Mouse (Mus musculus) adrenal gland, postnatal 25 days (tissue): ENCODE measurements around the gene Cwc27. TPM values are rescaled to one million over a fixed set of nuclear protein-coding genes. Genes with fewer than 3 reads are reported as not detected.

Experiments used
- DNase-seq: peaks from one replicate; pipeline ENCODE4 v3.0.0; 2021; ENCODE audit warnings: mixed read lengths
- total RNA-seq: library from RNA; stranded (reverse); gene quantifications from 2 replicates; pipeline ENCODE4 v1.2.3, GENCODE M21; 2021

Gene Cwc27
- total RNA-seq, 1 experiment from 2014 or later = 19.6 TPM

DNA sequence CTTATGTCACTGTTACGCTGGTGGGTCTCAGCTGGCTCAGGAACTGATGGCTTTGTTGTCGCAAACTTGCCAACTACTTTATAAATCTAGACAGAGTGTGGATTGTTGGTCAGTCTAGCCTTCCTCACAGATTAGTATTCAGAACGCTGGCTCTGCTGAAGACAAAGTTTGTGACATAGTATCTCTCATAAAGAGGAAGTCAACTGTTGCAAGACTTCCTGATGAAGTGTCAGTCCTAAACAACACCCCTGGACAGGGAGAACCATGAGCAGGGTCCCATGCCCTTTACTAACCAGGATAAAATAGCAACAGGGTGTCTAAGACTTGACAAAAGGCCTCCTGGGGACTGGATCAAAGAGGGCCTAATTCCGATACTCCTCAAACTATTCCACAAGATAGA, 205.6 kb downstream of the Cwc27 start:
- no peak for DNase-seq

DNA sequence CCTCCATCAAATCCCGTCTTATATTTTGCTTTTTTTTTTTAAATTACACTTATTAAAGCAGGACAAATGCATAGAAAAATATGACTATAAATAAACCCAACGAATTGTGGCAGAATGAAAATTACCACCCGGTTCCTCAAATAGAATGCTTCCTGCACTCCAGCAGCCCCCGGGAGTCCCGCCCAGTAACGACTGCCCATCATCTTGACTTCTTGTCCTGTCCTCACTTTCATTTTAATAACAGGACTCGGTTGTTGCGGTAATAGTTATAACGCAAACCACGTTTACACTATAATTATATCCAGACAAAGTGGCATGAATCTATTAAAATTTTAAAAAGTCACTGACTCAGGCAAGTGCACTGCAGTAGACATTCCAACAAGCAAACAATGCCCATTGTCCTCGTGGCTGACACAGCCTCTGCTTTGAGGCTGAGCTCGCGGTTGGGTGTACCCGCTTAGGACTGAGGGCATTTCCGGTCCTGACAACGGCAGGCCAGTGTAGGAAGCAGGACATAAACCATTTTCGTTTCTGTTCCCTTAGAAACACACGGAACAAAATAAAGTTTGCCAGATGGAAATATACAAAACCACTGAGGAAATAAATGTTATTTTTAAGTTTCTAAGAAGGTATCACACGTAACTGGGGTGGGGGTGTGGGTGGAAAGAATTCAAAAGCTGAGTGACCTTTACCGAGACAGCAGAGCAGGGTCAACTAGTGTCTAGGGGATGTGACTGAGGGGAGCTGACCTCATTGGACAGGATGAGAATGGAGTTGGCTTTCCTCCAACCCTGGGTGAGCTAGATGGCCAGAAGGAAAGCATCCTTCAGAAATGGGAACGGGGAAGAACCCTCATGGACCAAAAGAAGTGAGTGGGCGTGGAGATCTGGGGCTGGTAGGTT, 206.5 kb downstream of the Cwc27 start:
- no peak for DNase-seq

DNA sequence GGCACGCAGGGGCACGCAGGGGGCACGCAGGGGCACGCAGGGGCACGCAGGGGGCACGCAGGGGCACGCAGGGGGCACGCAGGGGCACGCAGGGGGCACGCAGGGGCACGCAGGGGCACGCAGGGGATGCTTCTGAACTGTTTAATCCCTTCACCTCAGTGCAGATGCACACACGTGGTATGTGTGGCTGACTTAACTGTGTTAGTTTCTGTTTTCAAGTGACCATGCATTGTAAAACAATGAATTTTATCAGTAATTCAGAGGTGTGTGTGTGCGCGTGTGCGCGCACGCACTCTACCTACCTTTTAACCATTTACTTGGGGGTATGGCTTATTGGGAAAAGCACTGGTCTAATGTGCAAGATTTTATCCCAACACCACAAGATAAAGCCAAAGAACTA, 208.4 kb downstream of the Cwc27 start:
- no peak for DNase-seq

DNA sequence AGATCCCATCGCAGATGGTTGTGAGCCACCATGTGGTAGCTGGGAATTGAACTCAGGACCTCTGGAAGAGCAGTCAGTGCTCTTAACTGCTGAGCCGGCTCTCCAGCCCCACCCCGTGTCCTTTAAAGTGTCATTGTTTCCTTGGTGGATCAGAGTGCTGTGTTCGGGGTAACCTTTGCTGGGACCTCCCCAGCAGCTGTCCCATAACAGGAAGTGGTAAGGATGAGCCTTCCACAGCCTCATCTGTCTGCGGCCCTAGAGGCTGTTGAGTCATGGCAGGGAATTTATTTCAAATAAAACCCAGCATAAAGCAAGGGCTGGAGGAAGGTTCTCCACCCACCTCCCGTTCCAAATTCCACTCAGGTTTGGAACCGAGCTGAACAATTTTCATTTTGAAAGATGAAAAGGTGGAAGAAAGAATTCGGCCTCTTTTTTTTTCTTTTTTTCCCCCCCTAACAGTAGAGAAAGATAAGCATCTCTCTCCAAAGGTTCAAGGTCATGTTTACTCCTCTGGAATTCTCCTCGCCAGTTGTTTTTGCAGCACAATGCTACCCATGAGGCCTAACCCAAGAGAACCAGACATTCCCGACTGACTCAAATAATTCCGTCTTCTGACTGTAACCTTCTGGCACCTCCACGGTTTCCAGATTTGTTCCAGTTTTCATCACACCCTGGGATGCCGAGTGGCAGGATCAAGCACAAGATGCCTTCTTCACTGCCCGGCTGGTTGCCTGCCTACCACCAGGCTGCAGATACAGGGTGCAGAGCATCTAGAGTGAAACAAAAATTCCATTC, 210.0 kb downstream of the Cwc27 start:
- DNase-seq = no peak

DNA sequence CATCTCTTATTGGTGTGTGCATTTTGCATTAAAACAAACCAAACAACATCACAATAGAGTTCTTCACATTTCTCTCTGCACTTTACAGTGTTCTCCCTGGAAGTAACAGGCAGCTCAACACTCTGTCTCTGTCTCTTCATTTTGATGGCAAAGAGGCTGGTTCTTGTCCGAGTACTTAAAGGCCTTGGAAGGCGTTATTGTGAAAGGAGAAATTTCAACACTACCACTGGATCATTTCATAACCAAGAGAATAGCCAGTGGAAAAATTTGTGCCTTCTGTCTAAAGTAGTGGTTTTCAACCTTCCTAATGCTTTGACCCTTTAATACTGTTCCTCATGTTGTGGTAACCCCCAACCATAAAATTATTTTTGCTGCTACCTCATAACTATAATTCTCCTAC, 211.8 kb downstream of the Cwc27 start:
- no peak for DNase-seq

DNA sequence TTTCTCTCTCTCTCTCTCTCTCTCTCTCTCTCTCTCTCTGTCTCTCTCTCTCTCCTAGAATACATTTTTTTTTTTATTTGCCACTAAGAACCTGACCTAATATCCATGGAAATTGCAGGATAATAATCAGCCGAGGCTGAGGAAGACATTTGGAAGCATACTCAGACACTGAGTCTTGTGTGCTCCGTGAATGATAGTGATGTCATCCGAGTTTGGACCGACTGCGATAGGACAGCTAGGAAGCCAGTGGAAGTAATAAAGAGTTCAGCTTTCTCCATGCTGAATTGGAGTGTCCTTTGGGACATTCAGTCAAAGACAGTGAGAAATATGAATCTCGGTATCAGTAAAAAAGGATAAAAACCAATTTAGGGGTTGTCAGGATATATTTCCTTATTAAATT, 214.7 kb downstream of the Cwc27 start:
- DNase-seq = no peak

DNA sequence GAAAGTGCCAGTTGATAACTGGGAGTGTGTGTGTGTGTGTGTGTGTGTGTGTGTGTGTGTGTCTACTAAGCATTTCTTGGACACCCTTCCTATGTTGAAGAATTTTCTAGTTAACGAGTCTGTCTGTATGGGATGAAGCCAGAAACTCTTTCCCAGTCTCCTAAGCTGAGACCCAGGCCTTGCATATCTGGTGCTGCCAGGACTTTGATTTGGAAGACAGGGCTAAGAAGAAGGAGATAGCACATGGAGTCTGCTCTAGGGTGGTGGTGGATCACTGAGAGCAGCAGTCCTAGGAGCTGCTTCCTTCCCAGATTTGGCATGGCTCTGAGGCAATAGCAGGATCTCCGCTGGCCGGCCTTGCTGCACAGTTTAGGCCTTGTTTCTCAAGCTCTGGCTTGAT, 215.2 kb downstream of the Cwc27 start:
- DNase-seq = no peak

DNA sequence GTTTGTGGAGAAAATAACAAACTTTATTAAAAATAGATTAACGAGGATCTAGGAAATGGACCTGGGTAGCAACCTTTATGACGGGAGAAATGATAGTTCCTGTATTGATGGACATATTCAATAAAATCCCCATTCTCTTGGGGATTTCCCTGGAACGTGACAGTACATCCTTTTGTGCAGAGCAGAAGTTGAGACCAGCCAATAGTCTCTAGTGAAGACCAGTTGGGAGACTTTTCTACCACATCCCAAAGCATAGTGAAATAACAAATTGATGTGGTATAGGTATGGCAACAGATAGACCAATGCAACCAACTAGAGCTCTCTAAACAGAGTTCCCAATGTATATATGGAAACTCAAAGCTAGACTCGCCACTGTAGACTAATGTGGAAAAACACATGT, 220.7 kb downstream of the Cwc27 start:
- no peak for DNase-seq

DNA sequence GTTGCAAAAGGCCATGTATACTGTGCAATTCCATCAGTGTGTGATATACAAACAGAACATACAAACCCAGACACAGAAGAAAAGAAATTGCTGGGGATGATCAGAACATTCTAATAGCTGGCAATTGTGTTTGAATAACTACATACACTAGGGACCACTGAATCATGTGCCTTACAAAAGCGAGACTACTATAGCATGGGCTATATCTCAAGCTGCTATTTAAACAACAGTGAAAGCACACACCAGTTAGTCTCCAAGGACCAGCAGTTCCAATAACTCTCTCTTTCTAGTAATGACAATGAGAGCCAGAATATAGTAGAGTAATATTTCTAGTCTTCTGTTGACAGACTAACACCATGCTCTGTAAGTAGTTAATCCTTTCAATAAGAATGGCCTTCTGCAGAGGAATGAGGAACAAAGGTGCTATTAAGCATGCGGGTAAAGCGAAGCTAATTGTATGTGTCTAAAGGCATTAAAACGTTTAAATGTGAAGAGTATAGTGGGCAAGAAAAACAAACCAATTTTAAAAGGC, 222.1 kb downstream of the Cwc27 start:
- no peak for DNase-seq

DNA sequence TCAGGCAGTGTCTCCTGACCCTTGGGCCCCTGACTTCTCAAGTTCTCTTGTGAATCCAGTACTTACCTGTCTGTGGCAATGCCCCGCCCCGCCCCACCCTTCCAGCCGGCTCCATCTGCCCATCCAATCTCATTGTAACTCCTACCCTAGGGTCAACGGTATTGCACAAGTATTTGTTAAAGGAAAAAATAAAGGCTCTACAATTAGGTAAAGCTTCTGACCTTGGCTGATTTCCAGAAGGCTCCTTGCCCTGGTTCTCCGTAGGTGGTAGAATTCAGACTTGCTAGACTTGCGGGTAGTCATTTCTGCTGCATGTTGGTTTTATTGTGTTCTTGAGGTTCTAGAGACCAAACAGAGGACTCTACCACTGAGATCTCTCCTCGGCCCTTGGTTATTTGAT, 226.0 kb downstream of the Cwc27 start:
- no peak for DNase-seq

DNA sequence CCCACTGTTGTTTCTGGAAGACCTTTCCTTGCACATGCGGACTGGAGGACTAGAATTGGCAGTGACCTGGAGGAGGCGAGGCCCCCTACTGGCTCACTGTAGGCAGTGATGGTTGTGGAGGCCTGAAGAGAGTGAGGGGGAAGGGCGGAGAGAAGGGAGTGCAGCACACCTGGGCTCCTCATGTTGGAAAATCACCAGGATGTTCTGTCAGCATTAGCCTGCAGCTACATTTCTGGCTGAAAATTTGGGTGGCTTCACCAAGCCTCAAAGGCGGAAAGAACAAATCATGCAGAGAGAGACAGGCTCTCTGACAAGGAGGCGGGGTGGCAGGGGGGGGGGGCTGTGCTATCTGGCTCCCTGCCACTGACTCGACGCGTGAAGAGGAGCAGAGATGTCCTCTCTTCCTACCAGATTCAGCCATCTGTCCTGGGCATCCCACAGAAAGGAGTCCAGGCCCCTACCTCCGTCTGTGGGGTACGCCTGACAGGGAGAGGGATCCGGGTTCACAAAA, 226.8 kb downstream of the Cwc27 start:
- DNase-seq = no peak

DNA sequence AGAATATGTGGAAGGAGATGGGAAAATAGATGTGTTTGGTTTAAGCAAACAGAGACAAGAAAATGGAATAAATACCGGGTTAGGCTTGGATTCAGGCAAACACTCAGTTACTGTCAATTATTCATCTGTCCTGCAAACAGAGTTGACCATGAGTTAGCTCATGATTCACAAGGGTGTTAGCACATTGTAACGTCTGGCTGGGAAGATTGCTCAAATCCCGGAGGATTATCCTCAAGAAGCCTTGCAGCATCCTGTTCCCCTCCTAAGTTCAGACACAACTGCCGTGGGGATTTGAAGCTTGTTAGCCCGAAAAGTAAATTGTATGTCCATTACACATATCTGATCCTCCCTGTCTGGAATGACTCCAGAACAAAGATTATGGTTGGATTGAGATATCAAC, 228.6 kb downstream of the Cwc27 start:
- no peak for DNase-seq

Other genes starting within 250 kb of the Cwc27 start
- gene Srek1ip1, start 24.7 kb downstream of the Cwc27 start, total RNA-seq = 20.8 and 22.8 TPM in 2 replicates
- gene Shisal2b, start 46.8 kb upstream of the Cwc27 start, total RNA-seq = not detected in 2 replicates
- 1.2 TPM in 2 replicates for gene Rgs7bp, start 237.8 kb upstream of the Cwc27 start, total RNA-seq